Mouse (Mus musculus): ENCODE measurements around the gene Ampd2. TPM values are rescaled to one million over a fixed set of nuclear protein-coding genes. Genes with fewer than 3 reads are reported as not detected.

Gene Ampd2
- polyA plus RNA-seq, 1 experiment from 2014 or later = 31.3 TPM

DNA sequence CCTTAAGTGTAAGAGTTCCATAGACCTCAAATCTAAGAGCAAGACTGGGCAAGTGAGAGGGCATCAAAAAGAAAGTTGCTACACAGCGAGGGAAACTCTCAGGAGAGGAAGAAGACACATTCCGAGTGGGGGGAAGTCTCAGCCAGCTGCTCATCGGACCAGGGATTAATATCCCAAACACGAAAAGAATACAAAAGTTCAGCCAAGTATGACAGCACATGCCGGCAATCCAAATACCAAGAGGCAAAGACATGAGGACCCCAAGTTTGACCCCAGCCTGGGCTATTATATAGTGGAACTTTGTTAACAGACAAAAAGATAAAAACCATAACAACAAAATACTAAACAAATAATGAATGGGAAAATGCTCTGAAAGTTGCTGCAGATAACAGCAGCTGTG, 53.3 kb downstream of the Ampd2 start:
- H3K27me3 ChIP-seq (ENCODE audit: control insufficient read depth, insufficient read depth, low read length) = no peaks in the 10 kb centered on the region
- WGBS = 78% methylated on average over 5 of the region's 5 CpGs
- no peak overlapping the region for H3K27ac ChIP-seq (replicated peaks; ENCODE audit: low read depth, low read length)
- no peak overlapping the region for H3K4me3 ChIP-seq (ENCODE audit: low read depth, low read length)
- H3K36me3 ChIP-seq (replicated peaks; ENCODE audit: control insufficient read depth, insufficient read depth, low read depth, low read length) = no peaks in the 10 kb centered on the region
- no peak overlapping the region for H3K9ac ChIP-seq (replicated peaks; ENCODE audit: low read length)
- no peak overlapping the region for H3K4me2 ChIP-seq (ENCODE audit: low read depth, low read length)
- no peaks in the 10 kb centered on the region for H3K4me1 ChIP-seq (ENCODE audit: control insufficient read depth, insufficient read depth, low read length)
- DNase-seq (ENCODE audit: low spot score) (no peak), ATAC-seq (replicated peaks; ENCODE audit: insufficient number of reproducible peaks, low FRiP score, low TSS enrichment, low read depth) (no peak)
- no peaks in the 10 kb centered on the region for H3K9me3 ChIP-seq (replicated peaks; ENCODE audit: control insufficient read depth, low read length)

- Histone ChIP-seq H3K36me3 (replicated peaks; ENCODE audit: control insufficient read depth, insufficient read depth, low read depth, low read length) (no peaks in the 10 kb centered on the region), H3K27me3 (ENCODE audit: control insufficient read depth, insufficient read depth, low read length) (no peaks in the 10 kb centered on the region), H3K4me1 (ENCODE audit: control insufficient read depth, insufficient read depth, low read length) (no peaks in the 10 kb centered on the region), H3K9ac (replicated peaks; ENCODE audit: low read length) (no peak overlapping the region), H3K27ac (replicated peaks; ENCODE audit: low read depth, low read length) (no peak overlapping the region), H3K9me3 (replicated peaks; ENCODE audit: control insufficient read depth, low read length) (no peaks in the 10 kb centered on the region), H3K4me3 (ENCODE audit: low read depth, low read length) (no peak overlapping the region), H3K4me2 (ENCODE audit: low read depth, low read length) (no peak overlapping the region)
- DNase-seq (ENCODE audit: low spot score) (no peak), ATAC-seq (replicated peaks; ENCODE audit: insufficient number of reproducible peaks, low FRiP score, low TSS enrichment, low read depth) (no peak)
Measured at GRCm38 (mm10) chr3:108032113-108032512, 54.3 kb downstream of the Ampd2 start.

DNA sequence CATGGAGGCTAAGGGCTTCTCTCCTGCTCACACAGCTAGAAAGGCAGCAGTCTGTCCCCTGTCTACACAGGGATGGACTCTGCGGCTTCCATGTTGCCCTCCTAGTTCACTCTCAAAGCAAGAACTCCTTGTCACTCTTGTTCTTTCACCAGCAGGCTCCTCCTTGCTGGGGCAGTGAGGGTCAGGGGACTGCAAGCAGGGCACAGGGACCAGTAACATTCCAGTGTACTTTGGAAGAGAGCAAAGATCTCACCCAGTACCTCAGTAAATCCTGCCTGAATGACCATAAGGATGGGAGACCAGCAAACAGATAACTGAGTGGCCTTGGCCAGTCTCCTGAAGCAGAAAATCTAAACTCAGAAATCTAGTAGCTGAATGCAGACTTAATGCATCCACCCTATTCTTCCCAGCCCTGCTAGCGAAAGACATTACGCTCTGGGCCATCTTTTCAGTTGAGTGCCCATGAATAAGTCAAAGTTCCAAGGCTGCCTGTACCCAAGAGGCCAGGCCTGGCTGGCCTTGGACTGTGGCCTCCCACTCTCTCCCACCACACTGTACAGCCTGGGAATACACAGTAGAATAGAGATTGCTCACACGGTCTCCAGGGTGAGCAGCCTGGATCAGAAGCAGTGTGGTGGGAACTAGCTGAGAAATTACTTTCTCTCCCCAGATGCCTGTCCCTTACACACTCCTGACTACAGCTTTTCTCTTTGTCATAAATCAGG, 57.6 kb downstream of the Ampd2 start:
- no peaks in the 10 kb centered on the region for H3K36me3 ChIP-seq (replicated peaks; ENCODE audit: control insufficient read depth, insufficient read depth, low read depth, low read length)
- H3K4me2 ChIP-seq (ENCODE audit: low read depth, low read length) = no peak overlapping the region
- H3K27ac ChIP-seq (replicated peaks; ENCODE audit: low read depth, low read length) = no peak overlapping the region
- no peaks in the 10 kb centered on the region for H3K9me3 ChIP-seq (replicated peaks; ENCODE audit: control insufficient read depth, low read length)
- H3K27me3 ChIP-seq (ENCODE audit: control insufficient read depth, insufficient read depth, low read length) = no peaks in the 10 kb centered on the region
- no peaks in the 10 kb centered on the region for H3K4me1 ChIP-seq (ENCODE audit: control insufficient read depth, insufficient read depth, low read length)
- WGBS = 86% methylated on average over 4 of the region's 4 CpGs
- DNase-seq (ENCODE audit: low spot score) (no peak), ATAC-seq (replicated peaks; ENCODE audit: insufficient number of reproducible peaks, low FRiP score, low TSS enrichment, low read depth) (no peak)
- H3K4me3 ChIP-seq (ENCODE audit: low read depth, low read length) = no peak overlapping the region
- no peak overlapping the region for H3K9ac ChIP-seq (replicated peaks; ENCODE audit: low read length)

DNA sequence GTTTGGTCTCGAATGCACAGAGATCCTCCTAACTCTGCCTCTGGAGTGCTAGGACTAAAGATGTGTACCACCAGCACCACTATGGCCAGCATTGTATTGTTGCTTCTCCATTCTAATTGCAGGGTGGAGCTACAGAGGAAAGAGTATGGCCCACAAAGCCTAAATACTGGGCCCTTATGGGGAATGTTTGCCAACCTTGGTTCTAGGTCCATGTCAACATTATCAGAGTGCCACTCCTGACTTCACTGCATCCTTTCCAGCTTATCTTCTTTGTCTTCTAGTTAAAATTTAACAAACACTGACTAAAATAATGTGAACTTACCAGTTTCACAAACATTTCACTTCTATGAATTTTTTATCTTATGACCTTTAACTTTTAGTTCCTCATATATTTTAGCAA, 59.9 kb downstream of the Ampd2 start:
- no peaks in the 10 kb centered on the region for H3K36me3 ChIP-seq (replicated peaks; ENCODE audit: control insufficient read depth, insufficient read depth, low read depth, low read length)
- 80% methylated on average over 1 of the region's 1 CpGs for WGBS
- H3K27ac ChIP-seq (replicated peaks; ENCODE audit: low read depth, low read length) = no peak overlapping the region
- H3K27me3 ChIP-seq (ENCODE audit: control insufficient read depth, insufficient read depth, low read length) = no peaks in the 10 kb centered on the region
- H3K9ac ChIP-seq (replicated peaks; ENCODE audit: low read length) = no peak overlapping the region
- H3K9me3 ChIP-seq (replicated peaks; ENCODE audit: control insufficient read depth, low read length) = no peaks in the 10 kb centered on the region
- no peak overlapping the region for H3K4me3 ChIP-seq (ENCODE audit: low read depth, low read length)
- H3K4me2 ChIP-seq (ENCODE audit: low read depth, low read length) = no peak overlapping the region
- no peak for ATAC-seq (replicated peaks; ENCODE audit: insufficient number of reproducible peaks, low FRiP score, low TSS enrichment, low read depth)
- H3K4me1 ChIP-seq (ENCODE audit: control insufficient read depth, insufficient read depth, low read length) = no peaks in the 10 kb centered on the region
- no peak for DNase-seq (ENCODE audit: low spot score)

- 85% methylated on average over 5 of the region's 5 CpGs for WGBS
- H3K36me3 ChIP-seq (replicated peaks; ENCODE audit: control insufficient read depth, insufficient read depth, low read depth, low read length) = no peaks in the 10 kb centered on the region
- ATAC-seq (replicated peaks; ENCODE audit: insufficient number of reproducible peaks, low FRiP score, low TSS enrichment, low read depth) = no peak
Measured at GRCm38 (mm10) chr3:108026049-108026448, 60.4 kb downstream of the Ampd2 start.

DNA sequence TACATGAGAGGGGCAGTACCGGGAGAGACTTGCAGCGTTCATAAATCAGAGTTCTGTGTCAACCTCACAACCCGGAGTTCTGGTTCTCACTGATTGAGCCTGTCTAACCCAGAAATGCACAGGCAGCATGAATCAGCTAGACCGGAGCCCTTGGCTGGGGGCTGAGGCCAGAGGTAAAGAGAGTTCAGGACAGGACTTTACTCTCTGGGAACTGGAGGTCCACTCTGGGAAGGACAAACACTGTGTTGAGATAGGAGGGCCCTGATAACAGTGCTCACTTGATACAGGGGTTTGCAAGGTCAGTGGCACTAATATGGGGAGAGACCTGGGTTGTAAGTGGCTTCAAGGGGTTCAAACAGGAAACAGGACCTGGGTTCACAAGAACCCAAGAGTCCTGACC, 61.1 kb downstream of the Ampd2 start:
- Histone ChIP-seq H3K27me3 (ENCODE audit: control insufficient read depth, insufficient read depth, low read length) (no peaks in the 10 kb centered on the region), H3K9me3 (replicated peaks; ENCODE audit: control insufficient read depth, low read length) (no peaks in the 10 kb centered on the region), H3K4me2 (ENCODE audit: low read depth, low read length) (no peak overlapping the region), H3K36me3 (replicated peaks; ENCODE audit: control insufficient read depth, insufficient read depth, low read depth, low read length) (no peaks in the 10 kb centered on the region), H3K27ac (replicated peaks; ENCODE audit: low read depth, low read length) (no peak overlapping the region), H3K4me1 (ENCODE audit: control insufficient read depth, insufficient read depth, low read length) (no peaks in the 10 kb centered on the region), H3K4me3 (ENCODE audit: low read depth, low read length) (no peak overlapping the region), H3K9ac (replicated peaks; ENCODE audit: low read length) (no peak overlapping the region)
- DNase-seq (ENCODE audit: low spot score) (no peak), ATAC-seq (replicated peaks; ENCODE audit: insufficient number of reproducible peaks, low FRiP score, low TSS enrichment, low read depth) (no peak)
- WGBS = 86% methylated on average over 4 of the region's 4 CpGs

More at GRCm38 (mm10) chr3:108026049-108026448, 60.4 kb downstream of the Ampd2 start:
- no peak overlapping the region for H3K9ac ChIP-seq (replicated peaks; ENCODE audit: low read length)
- no peak for DNase-seq (ENCODE audit: low spot score)
- no peaks in the 10 kb centered on the region for H3K9me3 ChIP-seq (replicated peaks; ENCODE audit: control insufficient read depth, low read length)
- no peaks in the 10 kb centered on the region for H3K27me3 ChIP-seq (ENCODE audit: control insufficient read depth, insufficient read depth, low read length)
- H3K27ac ChIP-seq (replicated peaks; ENCODE audit: low read depth, low read length) = no peak overlapping the region
- no peaks in the 10 kb centered on the region for H3K4me1 ChIP-seq (ENCODE audit: control insufficient read depth, insufficient read depth, low read length)
- H3K4me2 ChIP-seq (ENCODE audit: low read depth, low read length) = no peak overlapping the region
- no peak overlapping the region for H3K4me3 ChIP-seq (ENCODE audit: low read depth, low read length)

Other genes starting within 250 kb of the Ampd2 start
- not detected in 2 replicates for gene Eps8l3, start 209.4 kb downstream of the Ampd2 start, polyA plus RNA-seq (2014; fragmentation: Nextera tagmentation; extraction: Ambion mirVana)
- gene Gstm5, start 190.8 kb downstream of the Ampd2 start, polyA plus RNA-seq (2014; fragmentation: Nextera tagmentation; extraction: Ambion mirVana) = 272 and 278 TPM in 2 replicates
- 42.0 and 47.1 TPM in 2 replicates for gene Gstm7, start 154.8 kb downstream of the Ampd2 start, polyA plus RNA-seq (2014; fragmentation: Nextera tagmentation; extraction: Ambion mirVana)
- 11.7 and 12.6 TPM in 2 replicates for gene Gstm6, start 142.9 kb downstream of the Ampd2 start, polyA plus RNA-seq (2014; fragmentation: Nextera tagmentation; extraction: Ambion mirVana)
- not detected in 2 replicates for gene Gstm3, start 117.4 kb downstream of the Ampd2 start, polyA plus RNA-seq (2014; fragmentation: Nextera tagmentation; extraction: Ambion mirVana)
- 29.7 TPM in 2 replicates for gene Gstm2, start 100.2 kb downstream of the Ampd2 start, polyA plus RNA-seq (2014; fragmentation: Nextera tagmentation; extraction: Ambion mirVana)
- 33.9 and 36.6 TPM in 2 replicates for gene Gstm1, start 68.7 kb downstream of the Ampd2 start, polyA plus RNA-seq (2014; fragmentation: Nextera tagmentation; extraction: Ambion mirVana)
- gene Gstm4, start 41.8 kb downstream of the Ampd2 start, polyA plus RNA-seq (2014; fragmentation: Nextera tagmentation; extraction: Ambion mirVana) = 14.6 and 15.9 TPM in 2 replicates
- gene Gnat2, start 6.1 kb upstream of the Ampd2 start, polyA plus RNA-seq (2014; fragmentation: Nextera tagmentation; extraction: Ambion mirVana) = 0.63 and 0.93 TPM in 2 replicates
- 229 and 242 TPM in 2 replicates for gene Gnai3, start 59.5 kb upstream of the Ampd2 start, polyA plus RNA-seq (2014; fragmentation: Nextera tagmentation; extraction: Ambion mirVana)
- 0.11 and 0.31 TPM in 2 replicates for gene Gpr61, start 68.2 kb upstream of the Ampd2 start, polyA plus RNA-seq (2014; fragmentation: Nextera tagmentation; extraction: Ambion mirVana)
- 2.8 and 3.1 TPM in 2 replicates for gene Amigo1, start 99.7 kb upstream of the Ampd2 start, polyA plus RNA-seq (2014; fragmentation: Nextera tagmentation; extraction: Ambion mirVana)
- gene Cyb561d1, start 114.6 kb upstream of the Ampd2 start, polyA plus RNA-seq (2014; fragmentation: Nextera tagmentation; extraction: Ambion mirVana) = 1.4 and 1.6 TPM in 2 replicates
- 17.6 and 19.0 TPM in 2 replicates for gene Atxn7l2, start 124.3 kb upstream of the Ampd2 start, polyA plus RNA-seq (2014; fragmentation: Nextera tagmentation; extraction: Ambion mirVana)
- gene Sypl2, start 140.0 kb upstream of the Ampd2 start, polyA plus RNA-seq (2014; fragmentation: Nextera tagmentation; extraction: Ambion mirVana) = 0.95 and 1.1 TPM in 2 replicates
- gene Psma5, start 170.3 kb upstream of the Ampd2 start, polyA plus RNA-seq (2014; fragmentation: Nextera tagmentation; extraction: Ambion mirVana) = 333 and 344 TPM in 2 replicates
- gene Sort1, start 197.4 kb upstream of the Ampd2 start, polyA plus RNA-seq (2014; fragmentation: Nextera tagmentation; extraction: Ambion mirVana) = 13.8 and 16.0 TPM in 2 replicates